Mouse (Mus musculus): Measurements from ENCODE around the gene Fbxw4. TPM values are rescaled to one million over a fixed set of nuclear protein-coding genes. Genes with fewer than 3 reads are reported as not detected.

Gene Fbxw4
- polyA plus RNA-seq, 1 experiment from 2014 or later: 5.0 TPM

Other genes starting within 250 kb of the Fbxw4 start
- 14.6 and 15.5 TPM in 2 replicates for gene Poll, start 99.8 kb downstream of the Fbxw4 start, polyA plus RNA-seq (2015; fragmentation: Nextera tagmentation; extraction: Ambion mirVana)
- 43.4 and 46.9 TPM in 2 replicates for gene Gm17018, start 99.7 kb downstream of the Fbxw4 start, polyA plus RNA-seq (2015; fragmentation: Nextera tagmentation; extraction: Ambion mirVana)
- 0.23 and 0.90 TPM in 2 replicates for gene Fgf8, start 82.6 kb upstream of the Fbxw4 start, polyA plus RNA-seq (2015; fragmentation: Nextera tagmentation; extraction: Ambion mirVana)
- gene Npm3, start 89.3 kb upstream of the Fbxw4 start, polyA plus RNA-seq (2015; fragmentation: Nextera tagmentation; extraction: Ambion mirVana): 9.5 and 9.7 TPM in 2 replicates
- gene Mgea5, start 123.5 kb upstream of the Fbxw4 start, polyA plus RNA-seq (2015; fragmentation: Nextera tagmentation; extraction: Ambion mirVana): 93.6 and 94.5 TPM in 2 replicates
- 8.4 and 9.9 TPM in 2 replicates for gene Kcnip2, start 155.7 kb upstream of the Fbxw4 start, polyA plus RNA-seq (2015; fragmentation: Nextera tagmentation; extraction: Ambion mirVana)